ENCODE assay signal across 8 mouse cellular contexts in genomic region chr2:166324439-166324838, GRCm38 (mm10).
DNase-seq lines count a peak whose midpoint lies in the region; ATAC-seq and TF ChIP-seq lines count a peak whose summit lies in the region.

No protein-coding gene starts in this region.

- H3K27me3 ChIP-seq in lung, postnatal 0 days (replicated peaks; ENCODE audit: insufficient read depth, low read length), result no peaks in the 10 kb centered on the region
- no peaks in the 10 kb centered on the region for H3K27me3 ChIP-seq in embryonic facial prominence, embryonic 14.5 days (replicated peaks; ENCODE audit: control insufficient read depth, insufficient read depth, low read length)
- no peaks in the 10 kb centered on the region for H3K27me3 ChIP-seq in liver, embryonic 12.5 days (replicated peaks)

- H3K27ac ChIP-seq in lung, postnatal 0 days (ENCODE audit: low read length), result no peak overlapping the region
- peak overlapping the region; percentile 62 for H3K27ac ChIP-seq in embryonic facial prominence, embryonic 14.5 days (replicated peaks; ENCODE audit: low read depth, low read length)
- H3K27ac ChIP-seq in liver, embryonic 12.5 days, result 0 out of 2 replicates have a peak overlapping the region, but pooled peaks have one; percentile 20

- TF ChIP-seq CTCF in lung, postnatal 0 days (IDR thresholded peaks at IDR 0.05), result no peak

- WGBS in lung, postnatal 0 days, result 20% methylated on average over 10 of the region's 10 CpGs
- 21% methylated on average over 10 of the region's 10 CpGs for WGBS in embryonic facial prominence, embryonic 14.5 days
- 61% methylated on average over 10 of the region's 10 CpGs for WGBS in liver, embryonic 12.5 days (ENCODE audit: insufficient replicate concordance)

- H3K9me3 ChIP-seq in lung, postnatal 0 days (ENCODE audit: low read length), result no peaks in the 10 kb centered on the region
- no peaks in the 10 kb centered on the region for H3K9me3 ChIP-seq in embryonic facial prominence, embryonic 14.5 days (ENCODE audit: control insufficient read depth, low read length)
- H3K9me3 ChIP-seq in liver, embryonic 12.5 days (replicated peaks), result no peaks in the 10 kb centered on the region

- no peak overlapping the region for H3K4me2 ChIP-seq in lung, postnatal 0 days (replicated peaks; ENCODE audit: low read depth, low read length)
- H3K4me2 ChIP-seq in embryonic facial prominence, embryonic 14.5 days (ENCODE audit: low read depth, low read length), result no peak overlapping the region
- H3K4me2 ChIP-seq in liver, embryonic 12.5 days, result no peak overlapping the region

- H3K4me1 ChIP-seq in lung, postnatal 0 days (ENCODE audit: insufficient read depth, low read depth, low read length), result no peaks in the 10 kb centered on the region
- peaks cover 32% of the 10 kb centered on the region for H3K4me1 ChIP-seq in embryonic facial prominence, embryonic 14.5 days (ENCODE audit: control insufficient read depth, insufficient read depth, low read length)
- H3K4me1 ChIP-seq in liver, embryonic 12.5 days, result no peaks in the 10 kb centered on the region

- peak; percentile 37 for DNase-seq in lung, postnatal 0 days (ENCODE audit: low spot score)
- no peak for DNase-seq in lung, postnatal 36 days
- DNase-seq in embryonic facial prominence, embryonic 14.5 days (ENCODE audit: low spot score), result peak; percentile 94
- DNase-seq in kidney, adult 18-20 months, result peak; percentile 67
- DNase-seq in natural killer cell, adult 2 months (ENCODE audit: low spot score in 2 of 2), result no peak
- DNase-seq in B cell, adult 2 months, result no peak
- DNase-seq in embryo, embryonic 10 days (ENCODE audit: low spot score), result no peak

- no peak overlapping the region for H3K9ac ChIP-seq in lung, postnatal 0 days (replicated peaks; ENCODE audit: low read depth)
- no peak overlapping the region for H3K9ac ChIP-seq in embryonic facial prominence, embryonic 14.5 days (ENCODE audit: low read depth, low read length)
- no peak overlapping the region for H3K9ac ChIP-seq in liver, embryonic 12.5 days

- H3K36me3 ChIP-seq in lung, postnatal 0 days (ENCODE audit: insufficient read depth, low read length), result no peaks in the 10 kb centered on the region
- H3K36me3 ChIP-seq in embryonic facial prominence, embryonic 14.5 days (ENCODE audit: control insufficient read depth, insufficient read depth, low read length), result no peaks in the 10 kb centered on the region
- H3K36me3 ChIP-seq in liver, embryonic 12.5 days, result no peaks in the 10 kb centered on the region

- peak; percentile 63 for ATAC-seq in lung, postnatal 0 days
- peak; percentile 91 for ATAC-seq in embryonic facial prominence, embryonic 14.5 days (ENCODE audit: low read depth)
- no peak for ATAC-seq in liver, embryonic 12.5 days

- TF ChIP-seq EP300 in lung, postnatal 0 days (IDR thresholded peaks at IDR 0.05), result no peak

- no peak overlapping the region for H3K4me3 ChIP-seq in lung, postnatal 0 days (ENCODE audit: low read depth, low read length)
- H3K4me3 ChIP-seq in embryonic facial prominence, embryonic 14.5 days (ENCODE audit: low read depth, low read length), result no peak overlapping the region
- no peak overlapping the region for H3K4me3 ChIP-seq in liver, embryonic 12.5 days

Comparison
In these comparisons a context has a peak if more than half of its experiments do, and no peak if none do; other contexts are left out.
1. DNase-seq: peak in lung, postnatal 0 days (single experiment), embryonic facial prominence, embryonic 14.5 days (single experiment) and kidney, adult 18-20 months (single experiment); none in lung, postnatal 36 days (single experiment), natural killer cell, adult 2 months (0 of 2), B cell, adult 2 months (0 of 2) and embryo, embryonic 10 days (single experiment).